Mouse (Mus musculus) kidney, postnatal 36 days (tissue): Measurements from ENCODE around the gene Ankrd35.
"Not testable (repeated sequence)": the region's sequence is repeated elsewhere in the genome, so short reads cannot be mapped to it uniquely, and the experiment has no call there.

Experiments used
- DNase-seq, 2 experiments: peaks; one replicate each; pipeline ENCODE4 v3.0.0; 2021 to 2022; ENCODE audit warnings: mixed read lengths in 2 of 2

The Ankrd35 gene

DNA sequence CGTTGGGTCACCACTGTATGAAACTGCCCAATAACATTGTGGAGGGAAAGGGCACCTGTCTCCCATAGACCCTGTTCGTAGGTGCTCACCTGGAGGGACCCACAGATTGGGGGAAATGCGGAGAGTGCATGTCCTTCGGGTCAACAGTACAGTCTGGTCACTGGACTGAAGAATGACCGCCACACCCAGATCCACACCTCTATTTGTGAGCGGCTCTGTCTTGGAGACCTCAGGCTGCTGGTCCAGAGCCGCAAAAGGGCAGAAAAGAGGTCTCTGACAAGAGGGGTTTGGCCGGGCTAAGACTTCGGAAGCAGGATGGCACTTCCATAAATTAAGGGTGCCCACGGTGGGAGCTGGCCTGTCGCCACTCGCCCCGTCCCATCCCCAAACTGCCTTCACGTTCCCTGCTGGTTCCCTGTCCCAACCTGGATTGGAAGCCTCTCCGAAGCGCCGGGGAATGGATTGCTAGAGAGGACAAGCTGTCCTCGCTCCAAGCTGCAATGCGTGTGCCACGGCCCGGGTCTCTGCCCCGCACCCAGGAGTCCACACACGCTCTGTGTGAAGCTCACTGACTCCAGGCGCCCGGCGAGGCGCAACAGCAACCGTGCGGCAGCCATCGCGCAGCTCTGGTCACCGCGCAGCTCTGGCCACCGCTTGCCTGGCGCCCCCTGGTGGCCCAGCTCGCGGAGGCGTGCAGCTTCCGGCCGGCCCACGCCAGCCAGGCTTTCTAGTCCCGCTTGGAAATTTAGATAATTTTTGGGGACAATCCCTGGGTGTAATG, 38.2 kb downstream of the Ankrd35 start, which contains the start of gene Nudt17:
Nudt17 (minus strand) TSS at position 660 of the 781 bp plus-strand sequence.
- peak; percentile 79 to 95 for DNase-seq

DNA sequence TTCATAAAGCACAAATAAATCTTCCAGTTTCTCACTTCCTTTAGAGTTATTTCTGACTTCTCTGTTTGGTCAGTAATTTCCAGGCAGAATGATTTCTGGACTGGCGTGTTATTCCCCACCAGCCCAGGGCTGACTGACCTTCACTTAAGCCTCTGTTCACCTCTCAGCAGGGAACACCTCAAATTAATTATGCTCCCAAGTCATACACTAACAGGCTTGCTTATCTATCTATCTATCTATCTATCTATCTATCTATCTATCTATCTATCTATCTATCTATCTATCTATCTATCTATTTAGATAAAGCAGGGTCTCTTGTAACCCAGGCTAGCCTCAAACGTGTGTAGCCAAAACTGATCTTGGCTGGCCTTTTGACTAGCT, 38.7 kb downstream of the Ankrd35 start:
- no peak for DNase-seq

DNA sequence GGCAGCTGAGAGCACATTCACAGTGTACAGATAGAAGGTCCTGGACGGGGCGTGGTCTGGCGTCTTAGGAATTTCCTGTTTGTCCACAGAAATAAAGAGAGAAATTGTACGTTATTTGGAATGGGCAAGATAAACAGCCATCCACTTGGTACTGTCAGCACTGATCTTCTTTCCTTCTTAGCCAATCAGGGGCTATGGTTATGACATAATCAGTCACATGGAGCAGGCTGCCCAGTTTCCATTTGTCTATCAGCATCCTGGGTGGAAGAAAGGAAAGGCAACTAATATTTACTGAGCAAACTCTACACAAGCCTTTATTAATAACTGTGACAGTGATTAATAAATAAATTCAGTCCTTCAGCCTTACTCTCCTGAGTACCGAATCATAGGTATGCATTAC, 44.4 kb downstream of the Ankrd35 start:
- DNase-seq, result no peak

DNA sequence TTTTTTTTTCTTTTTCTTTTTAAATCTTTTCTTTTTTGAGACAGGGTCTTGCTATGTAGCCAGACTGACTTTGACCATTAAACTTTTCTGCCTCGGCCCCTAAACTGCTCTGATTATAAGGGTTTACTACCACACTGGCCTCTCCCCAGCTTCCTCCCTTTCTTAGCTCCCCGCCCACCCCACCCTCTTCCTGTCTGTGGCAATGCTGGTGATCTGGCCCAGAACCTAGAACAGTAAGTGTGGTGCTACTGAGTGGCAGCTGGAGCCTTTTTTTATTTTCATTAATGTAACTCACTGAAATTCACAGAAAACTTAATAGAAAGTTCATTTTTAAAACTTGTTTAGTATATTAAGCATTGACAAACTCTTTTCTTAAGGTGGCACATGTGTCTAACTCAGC, 45.9 kb downstream of the Ankrd35 start:
- peak in 1 of 2 experiments; percentile 8 for DNase-seq

DNA sequence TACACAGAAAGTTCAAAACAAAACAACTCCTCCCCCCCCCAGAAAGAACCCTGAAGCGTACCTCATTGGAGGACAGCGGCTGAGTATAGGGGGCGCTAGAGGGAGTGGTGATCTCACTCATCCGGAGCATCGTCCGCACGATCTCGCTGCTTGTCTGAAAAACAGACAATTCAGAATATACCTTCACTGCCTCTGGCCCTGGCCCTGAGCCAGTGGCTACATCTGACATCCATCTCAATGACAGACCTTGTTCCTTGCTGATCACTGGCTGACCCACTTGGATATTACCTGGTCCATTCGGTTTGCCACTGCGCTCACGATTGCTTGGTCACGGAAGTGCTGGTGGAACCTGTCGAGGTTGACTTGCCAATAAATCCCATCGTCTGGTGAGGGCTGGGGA, 49.2 kb downstream of the Ankrd35 start:
- DNase-seq, result peak; percentile 50 to 72

DNA sequence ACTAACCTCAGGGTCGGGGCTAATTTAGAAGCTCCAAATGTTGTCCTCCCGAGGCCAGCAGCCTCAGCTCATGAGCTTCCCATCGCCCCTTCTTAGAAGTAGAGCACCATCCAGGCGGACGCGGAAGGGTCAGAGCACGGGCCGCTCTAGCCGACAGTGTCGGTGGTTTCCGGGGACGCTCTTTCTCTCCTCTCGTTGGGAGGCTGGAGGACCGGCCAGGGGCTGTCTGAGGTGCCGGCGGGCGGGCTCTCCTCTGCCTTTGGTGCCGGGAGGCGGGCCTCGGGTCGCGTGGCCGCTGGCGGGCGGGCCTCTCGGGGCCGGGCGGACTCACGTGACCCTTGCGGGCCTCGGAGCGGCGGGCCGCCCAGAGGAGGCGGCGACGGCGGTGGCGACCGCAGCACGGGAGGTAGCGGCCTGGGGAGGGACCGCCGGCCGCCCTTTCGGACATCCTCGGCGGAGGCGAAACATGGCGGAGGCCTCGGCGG, 57.5 kb downstream of the Ankrd35 start, which contains the start of the genes Polr3c and Rnf115:
Polr3c (minus strand) TSS at position 286 of the 485 bp plus-strand sequence.
Rnf115 (plus strand) TSS at position 322 of the 485 bp plus-strand sequence.
- DNase-seq, result peak; percentile 97 to 98

DNA sequence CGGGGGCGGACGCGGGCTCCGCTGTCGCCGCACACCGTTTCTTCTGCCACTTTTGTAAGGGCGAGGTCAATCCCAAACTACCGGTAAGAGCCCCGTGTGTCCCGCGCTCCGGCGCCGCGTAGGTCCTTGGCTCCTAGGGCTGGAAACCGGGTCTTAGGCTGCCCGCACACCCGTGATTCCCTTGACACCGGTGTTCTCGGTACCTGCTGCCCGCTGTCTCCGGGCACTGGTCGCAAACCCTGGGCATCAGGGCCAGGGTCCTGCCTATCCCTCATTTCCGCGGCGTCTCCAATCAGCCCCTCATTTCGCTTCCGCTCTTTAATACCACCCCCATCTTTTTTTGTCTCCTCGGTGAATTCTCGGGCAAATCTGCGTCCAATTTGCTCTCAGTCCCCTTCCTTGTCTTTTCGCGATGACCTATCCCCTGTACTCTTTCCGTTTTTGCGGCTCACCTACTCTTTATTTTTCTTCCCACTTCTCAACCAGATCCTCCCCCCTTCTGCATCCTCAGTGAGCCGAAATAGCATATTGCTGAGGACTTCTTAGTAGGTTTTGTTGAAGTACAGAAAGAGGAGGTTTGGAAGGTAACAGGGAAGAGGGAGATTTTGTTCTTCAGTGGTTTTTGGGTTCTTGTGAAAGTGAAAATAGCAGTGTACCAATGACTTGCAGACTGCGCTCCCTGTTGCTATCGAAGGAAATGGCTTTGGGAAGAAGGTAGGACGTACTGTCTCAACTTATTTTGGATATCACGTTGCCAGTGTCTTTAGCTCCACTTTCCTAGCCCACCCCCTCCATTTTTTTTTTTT, 58.1 kb downstream of the Ankrd35 start:
- peak in 1 of 2 experiments; percentile 23 for DNase-seq

DNA sequence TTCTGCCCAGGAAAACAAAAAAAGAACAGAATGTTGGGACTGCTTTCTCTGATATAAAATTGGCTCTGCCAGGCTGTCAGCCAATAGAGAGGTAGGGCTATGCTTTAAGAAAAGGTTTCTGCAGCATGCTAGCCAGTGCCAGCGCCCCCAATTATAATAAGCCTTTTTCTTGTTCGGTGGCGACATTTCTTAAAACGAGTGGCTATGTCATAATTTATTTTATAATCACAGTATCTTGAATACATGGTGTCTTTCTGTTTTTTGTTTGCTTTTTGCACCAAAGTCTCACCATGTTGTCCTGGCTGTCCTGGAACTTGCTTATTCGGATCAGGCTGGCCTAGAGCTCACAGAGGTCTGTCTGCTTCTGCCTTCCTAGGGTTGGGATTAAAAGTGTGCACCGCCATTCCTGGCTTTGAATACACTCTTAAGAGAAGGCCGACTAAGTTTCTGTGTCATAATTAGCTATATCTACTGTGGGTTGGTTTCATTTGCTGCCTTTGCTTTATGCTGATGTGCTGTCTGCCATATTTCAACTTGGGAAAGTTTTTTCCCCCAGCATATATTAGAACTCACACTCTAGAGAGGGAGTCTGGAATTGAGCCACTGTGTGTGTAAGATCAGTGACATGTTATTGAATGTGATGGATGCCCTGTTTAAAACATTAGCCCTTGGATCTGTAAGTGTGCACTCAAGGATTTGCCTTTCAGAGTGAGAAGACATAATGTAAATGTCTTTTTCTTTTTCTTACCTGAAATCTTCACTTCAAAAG, 58.9 kb downstream of the Ankrd35 start:
- no peak for DNase-seq

DNA sequence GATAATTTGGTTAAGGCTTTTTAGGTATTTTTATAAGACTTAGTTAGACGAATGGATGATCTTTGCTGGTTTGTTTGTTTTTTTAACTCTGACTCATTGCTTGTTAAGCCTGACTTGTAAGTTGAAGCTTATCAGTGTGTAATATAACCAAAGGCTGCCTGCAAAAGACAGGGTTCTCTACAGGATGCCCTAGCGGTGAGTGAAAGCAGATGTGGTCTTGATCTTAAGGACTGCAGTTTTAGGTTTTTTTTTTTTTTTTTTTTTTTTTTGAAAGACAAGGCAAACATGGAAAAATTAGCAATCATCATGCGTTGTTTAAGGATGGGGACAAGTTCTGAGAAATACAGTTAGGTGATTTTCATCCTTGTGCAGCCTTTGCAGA, 59.5 kb downstream of the Ankrd35 start:
- DNase-seq, result no peak

DNA sequence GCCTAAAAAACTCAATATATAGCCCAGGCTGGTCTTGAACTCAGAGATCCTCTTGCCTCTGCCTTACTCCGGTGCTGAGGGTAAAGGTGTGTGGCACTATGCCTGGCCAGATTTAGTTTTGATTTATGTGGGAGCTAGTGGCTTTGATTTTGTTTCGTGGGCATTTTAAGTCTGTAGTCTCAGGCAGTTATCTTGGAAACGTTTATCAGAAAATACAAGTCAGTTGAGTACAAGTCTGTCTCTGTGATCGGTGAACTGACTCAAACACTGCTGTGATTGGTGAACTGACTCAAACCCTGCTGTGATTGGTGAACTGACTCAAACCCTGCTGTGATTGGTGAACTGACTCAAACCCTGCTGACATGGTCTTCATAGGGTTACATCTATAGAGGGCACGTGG, 60.9 kb downstream of the Ankrd35 start:
- DNase-seq, result no peak

DNA sequence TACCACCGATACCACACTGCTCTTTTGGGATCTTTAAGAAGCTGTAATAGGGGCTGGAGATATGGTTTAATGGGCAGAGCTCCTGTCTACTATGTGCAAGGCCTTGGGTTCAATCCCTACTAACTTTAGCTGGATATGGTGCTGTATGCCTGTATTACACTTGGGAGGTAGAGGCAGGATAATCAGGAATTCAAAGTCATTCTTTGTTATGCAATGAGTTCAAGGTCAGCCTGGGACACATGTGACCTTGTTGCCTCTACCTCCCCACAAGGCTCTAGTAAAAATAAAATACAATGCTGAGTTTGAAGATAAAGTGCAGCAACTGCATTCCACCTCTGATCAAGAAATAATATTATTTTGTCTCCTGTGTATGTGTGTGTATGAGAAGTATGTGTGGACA, 64.1 kb downstream of the Ankrd35 start:
- DNase-seq, result no peak

DNA sequence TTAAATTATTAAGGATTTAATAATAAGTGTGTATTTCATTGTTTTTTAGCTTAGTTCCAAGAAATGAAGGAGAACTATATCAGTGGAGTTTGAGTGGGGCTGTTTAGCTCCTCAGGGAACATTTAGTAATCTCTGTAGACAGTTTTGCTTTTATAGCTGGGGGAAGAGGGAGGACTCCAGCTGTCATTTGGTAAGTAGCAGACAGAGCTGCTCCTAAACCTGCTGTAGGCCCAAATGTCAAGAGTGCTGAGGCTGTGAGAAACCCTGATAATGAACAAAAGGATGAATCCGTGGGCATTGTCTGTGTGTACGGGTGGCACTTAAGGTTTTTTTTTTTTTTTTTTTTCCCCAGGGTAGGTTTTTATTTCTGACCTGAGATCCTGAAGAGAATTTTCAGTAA, 65.3 kb downstream of the Ankrd35 start:
- no peak for DNase-seq

DNA sequence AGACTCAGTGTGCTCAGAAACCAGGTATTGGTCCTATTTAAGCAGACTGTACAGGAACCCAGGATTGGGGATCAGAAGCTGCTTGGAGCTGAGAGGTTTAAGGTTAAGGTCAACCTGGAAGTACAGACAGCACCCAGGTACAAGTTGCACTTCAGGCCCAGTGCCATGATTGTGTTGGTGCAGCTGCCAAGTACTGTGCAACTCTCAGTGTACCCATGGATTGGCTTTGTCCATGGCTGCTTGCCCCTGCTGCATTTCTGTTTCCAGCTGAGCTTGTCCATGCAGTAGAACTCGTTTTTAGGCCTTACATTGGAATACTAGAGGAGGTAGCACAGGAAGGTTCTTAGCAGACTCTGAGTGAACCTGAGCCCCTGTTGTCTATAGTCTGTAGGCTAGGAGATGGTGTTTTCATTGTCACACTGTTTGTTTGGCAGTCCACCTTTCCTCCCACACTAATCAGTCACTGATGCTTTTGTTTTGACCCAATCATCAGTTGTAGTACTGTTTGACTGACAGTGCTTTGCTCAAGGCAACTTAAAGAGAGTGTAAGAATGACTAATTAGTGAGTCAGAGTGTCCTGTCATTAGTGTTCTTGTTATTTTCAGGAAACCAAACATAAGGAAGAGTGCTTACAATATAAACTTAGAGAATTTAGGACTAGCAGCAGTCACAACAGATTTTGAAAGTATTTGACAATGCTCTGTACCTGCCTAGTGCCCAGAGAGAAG, 67.2 kb downstream of the Ankrd35 start:
- peak in 1 of 2 experiments; percentile 46 for DNase-seq

DNA sequence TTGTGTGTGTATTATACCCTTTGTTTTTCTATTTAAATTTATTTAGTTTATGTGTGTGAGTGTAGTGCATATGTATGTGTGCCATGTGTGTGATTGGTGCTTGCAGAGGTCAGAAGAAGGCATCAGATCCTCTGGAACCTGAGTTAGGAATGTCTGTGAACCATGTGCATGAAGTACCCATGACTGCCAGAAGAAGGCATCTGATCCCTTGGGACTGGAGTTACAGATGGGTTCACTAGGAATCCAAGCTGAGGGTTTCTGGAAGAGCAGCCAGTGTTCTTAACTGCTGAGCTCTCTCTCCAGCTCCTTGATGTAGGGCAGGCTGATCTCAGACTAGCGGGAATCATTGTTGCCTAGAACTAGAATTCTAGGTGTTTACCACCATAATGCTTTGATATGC, 68.1 kb downstream of the Ankrd35 start:
- DNase-seq, result no peak

DNA sequence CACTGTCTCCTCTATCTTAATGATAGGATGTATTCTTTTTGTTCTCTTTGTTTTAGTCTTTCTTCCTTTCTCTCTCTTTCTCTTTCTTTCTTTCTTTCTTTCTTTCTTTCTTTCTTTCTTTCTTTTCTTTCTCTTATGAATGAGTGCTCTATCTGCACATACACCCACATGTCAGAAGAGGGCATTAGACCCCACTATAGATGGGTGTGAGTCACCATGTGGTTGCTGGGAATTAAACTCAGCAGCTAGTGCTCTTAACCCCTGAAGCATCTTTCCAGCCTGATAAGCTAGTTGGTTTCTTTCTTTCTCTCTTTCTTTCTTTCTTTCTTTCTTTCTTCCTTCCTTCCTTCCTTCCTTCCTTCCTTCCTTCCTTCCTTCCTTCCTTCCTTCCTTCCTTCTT, 70.3 kb downstream of the Ankrd35 start:
- not testable (repeated sequence) for DNase-seq
